Mouse (Mus musculus) hematopoietic stem cell, adult 5-6 weeks (primary cell): ENCODE data around the gene Rhobtb1. TPM values are rescaled to one million over a fixed set of nuclear protein-coding genes. Genes with fewer than 3 reads are reported as not detected.

Experiments used
- ATAC-seq, 2 experiments: fragments of 125-278 bp in 1 of 2; replicated peaks in 1 of 2; 2 replicates each; pipeline ENCODE4 v1.8.0; 2016 to 2017; ENCODE audit warnings: inconsistent platforms in 2 of 2, mild to moderate bottlenecking in 2 of 2, moderate number of reproducible peaks in 2 of 2, low read depth in 1 of 2, moderate TSS enrichment in 1 of 2; ENCODE audit not compliant: low FRiP score in 2 of 2, poor library complexity in 2 of 2, severe bottlenecking in 2 of 2, insufficient read depth in 1 of 2, low TSS enrichment in 1 of 2
- total RNA-seq: library from RNA; stranded (forward); fragments of 172-1452, 232-1000 nt; gene quantifications from 2 replicates; pipeline ENCODE4 v1.2.3, GENCODE M21; 2017

Gene Rhobtb1
- total RNA-seq, 1 experiment from 2014 or later, result 4.6 TPM

DNA sequence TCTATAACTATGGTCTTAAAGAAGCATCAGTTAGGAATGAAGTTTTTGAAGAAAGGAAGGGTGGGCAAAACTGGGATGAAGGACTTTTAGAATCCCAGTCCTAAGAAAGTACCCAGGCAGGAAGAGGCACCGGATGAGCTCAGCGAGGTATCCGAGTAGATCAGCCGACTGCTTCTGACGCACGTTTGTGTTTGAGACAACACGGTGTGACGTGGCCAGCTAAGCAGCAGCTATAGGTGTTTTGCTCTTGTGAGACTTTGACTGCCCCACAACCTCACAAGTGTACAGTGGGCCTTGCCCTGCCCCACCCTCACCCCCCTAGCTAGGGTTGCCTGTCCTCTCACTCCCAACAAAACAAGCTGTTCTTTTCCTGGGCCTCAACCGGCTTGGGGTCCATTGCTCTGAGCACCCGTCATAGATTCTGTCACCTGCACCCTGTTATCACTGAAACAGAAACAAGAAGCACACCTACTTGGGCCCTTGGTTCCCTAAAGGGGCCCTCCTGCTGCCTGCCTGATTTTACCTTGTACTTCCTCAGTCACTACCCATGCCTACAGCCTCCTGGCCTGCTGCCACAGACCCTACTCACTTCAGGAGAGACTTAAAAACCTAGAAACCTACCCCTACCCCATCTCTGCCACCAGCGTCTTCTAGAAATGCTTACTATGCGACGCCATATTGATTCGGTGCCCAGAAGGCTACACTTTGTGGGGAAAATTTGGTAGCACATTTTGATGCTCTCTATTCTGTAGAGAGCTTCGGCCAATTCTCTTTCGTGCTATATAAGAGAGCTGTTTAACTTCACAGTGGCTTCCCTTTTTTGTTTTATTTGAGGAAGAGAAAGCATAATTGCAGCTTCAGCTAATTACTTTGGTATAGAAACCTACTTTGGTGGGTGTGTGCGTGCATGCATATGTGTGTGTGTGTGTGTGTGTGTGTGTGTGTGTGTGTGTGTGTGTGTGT, 101.2 kb downstream of the Rhobtb1 start:
- peak; percentile 43 to 67; a peak in 3 of 4 replicates for ATAC-seq

DNA sequence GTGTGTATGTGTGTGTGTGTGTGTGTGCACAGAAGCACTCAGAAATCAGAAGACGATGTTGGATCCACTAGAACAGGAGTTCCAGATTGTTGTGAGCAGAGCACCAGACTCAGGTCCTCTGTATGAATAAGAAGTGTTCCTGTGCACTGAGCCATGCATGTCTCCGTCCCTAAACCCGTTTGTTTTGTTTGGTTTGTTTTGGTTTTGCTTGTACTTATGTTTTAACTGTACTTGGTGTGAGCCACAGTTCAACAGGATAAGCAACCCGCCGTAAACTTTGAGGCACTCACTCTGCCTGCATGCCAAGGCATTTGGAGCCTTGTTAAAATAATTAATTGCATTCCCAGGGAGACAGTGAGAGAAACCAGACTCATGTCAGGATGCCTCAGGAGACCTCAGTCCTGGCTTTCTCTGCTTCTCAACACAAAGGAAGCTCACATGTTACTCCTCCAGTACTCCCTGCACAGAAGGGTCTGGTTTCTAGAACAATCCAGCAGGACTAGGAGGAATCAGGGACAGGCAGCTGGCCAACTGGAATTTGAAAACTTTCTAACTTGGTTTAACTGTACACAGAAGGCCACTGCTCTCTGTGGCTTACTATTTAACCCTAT, 101.9 kb downstream of the Rhobtb1 start:
- ATAC-seq, result no peak

DNA sequence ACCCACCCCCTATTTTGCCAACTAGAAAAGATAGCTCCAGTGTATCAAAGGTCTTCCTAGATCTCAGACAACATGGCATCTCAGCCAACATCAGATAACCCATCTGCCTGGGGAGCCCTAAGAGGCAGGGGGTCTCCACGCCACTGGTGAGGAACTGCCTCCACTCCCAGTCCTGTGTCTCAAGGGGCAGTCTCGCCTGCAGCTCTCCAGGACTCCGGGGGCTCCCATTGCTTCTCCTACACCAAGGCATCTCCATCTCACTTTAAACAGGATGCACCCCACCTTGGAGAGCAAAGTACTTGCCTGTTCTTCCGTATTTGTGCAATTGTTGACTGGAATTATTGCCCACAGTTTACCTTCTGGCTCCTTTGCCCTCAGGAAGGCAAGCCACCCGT, 102.4 kb downstream of the Rhobtb1 start:
- ATAC-seq, result no peak

DNA sequence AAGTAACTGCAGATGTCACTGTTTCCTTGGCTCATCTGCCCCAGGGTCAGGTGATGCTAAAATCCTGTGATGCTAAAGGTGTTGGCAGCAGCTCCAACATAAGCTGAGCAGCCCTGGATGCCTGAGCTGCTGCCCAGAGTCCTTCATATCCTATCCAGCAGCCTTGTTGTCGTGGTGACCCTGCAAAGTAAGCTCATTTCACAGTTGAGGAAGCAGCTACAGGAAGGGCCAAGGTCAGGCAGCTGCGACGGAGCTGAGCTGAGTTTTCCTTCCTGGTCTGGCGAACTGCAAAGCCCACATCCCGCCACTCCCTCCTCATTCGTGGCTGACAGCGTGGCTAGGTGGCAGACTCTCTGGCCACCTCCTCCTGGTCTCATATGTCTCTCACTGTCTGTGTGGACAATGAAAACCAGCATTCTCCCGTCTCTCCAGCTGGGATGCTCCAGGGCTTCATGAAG, 103.2 kb downstream of the Rhobtb1 start:
- ATAC-seq, result peak; percentile 75 to 78

DNA sequence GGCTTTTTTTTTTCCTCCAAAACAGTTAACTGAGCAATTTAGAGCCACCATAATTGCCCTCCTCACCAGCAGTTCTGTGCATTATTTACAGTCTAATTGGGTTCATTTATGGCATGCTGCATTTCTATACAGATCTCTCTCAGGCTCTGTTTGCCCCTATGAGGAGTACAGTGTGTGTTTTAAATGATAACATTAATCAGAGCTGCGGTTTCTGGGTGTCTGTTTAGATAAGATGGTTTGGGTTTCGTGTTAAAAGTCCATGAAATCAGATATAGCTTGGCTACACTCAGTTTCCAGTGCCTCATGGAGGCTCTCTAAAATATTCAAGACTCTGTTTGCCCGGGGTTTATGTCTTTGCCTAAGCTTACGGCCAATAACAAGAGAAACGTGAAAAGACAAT, 104.4 kb downstream of the Rhobtb1 start:
- no peak for ATAC-seq

DNA sequence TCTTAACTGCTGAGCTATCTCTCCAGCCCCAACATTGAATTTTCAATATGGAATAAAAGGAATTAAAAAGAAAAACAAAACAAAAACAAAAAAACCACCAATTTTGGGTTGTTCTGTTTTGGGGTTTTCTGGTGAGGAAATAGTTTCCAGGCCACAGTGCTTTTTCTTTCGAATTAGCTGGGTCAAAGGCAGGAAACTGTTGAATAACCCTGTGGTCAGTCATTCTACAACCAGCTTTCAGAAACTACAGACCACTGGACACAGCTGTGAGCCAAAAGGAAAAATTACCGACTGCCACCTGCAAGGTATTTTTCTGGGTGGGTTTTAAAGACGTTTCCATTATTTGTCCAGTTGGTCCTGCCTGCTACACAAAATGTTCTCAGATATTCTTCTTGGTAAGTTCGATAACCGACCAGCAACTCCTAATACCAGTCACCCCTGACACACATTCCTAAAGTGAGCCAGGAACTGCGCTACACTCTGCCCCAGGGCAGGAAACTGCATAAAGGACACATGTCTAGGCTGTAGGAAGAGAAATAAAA, 106.4 kb downstream of the Rhobtb1 start:
- no peak for ATAC-seq

DNA sequence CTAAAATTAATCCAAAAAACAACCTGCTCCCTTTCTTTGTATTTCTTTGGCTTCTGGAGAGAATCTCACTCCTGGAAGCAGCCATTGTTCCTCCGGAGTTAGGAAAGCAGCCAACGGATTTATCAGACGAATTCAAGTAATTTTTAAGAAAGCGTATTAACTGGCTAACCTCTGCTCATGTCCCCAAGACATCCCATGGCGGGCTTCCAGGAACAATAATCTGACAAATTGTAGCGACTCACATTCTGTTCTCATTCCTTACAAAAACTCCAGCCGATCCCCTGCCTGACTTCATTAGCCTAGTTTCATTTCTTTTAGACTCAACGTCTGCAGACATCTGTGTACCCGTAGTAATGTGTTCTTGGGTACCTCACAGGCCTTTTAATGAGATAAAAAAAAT, 107.4 kb downstream of the Rhobtb1 start:
- ATAC-seq, result no peak

DNA sequence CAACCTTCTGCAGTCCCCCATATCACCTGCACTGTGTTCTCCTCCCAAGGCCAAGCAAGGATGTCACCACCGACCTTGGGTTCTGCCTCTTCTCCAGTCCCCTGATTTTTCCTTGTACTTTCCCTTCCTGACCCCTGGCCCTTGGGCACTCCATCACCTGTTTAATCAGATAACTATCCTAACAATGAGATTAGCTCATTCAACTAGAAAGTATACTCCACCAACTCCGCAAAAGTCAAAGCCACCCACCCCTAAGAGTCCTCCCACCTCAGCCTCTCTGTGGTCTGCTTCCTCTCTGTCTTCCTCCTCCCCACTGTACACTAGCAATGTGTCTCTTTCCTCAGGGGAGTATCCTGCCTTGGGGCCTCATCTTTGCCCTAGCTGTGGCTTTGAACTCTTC, 107.9 kb downstream of the Rhobtb1 start:
- no peak for ATAC-seq

DNA sequence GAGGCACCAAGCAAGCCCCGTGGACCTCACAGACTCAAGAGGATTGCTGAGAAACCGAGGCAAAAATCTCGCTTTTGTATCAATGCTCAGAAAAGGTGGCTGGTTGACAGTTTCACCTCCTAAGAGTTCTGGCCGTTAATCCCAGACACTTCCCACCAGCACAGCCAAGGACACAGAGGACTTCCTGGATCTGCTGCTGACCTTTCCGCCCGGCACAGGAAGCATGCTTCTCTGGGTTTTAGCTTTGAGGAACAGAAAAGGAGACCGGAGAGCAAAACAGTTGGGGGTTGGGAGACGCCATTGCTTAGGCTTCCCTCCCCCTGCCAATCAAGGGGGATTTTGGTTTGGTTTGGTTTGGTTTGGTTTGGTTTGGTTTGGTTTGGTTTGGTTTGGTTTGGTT, 108.7 kb downstream of the Rhobtb1 start:
- no peak for ATAC-seq

DNA sequence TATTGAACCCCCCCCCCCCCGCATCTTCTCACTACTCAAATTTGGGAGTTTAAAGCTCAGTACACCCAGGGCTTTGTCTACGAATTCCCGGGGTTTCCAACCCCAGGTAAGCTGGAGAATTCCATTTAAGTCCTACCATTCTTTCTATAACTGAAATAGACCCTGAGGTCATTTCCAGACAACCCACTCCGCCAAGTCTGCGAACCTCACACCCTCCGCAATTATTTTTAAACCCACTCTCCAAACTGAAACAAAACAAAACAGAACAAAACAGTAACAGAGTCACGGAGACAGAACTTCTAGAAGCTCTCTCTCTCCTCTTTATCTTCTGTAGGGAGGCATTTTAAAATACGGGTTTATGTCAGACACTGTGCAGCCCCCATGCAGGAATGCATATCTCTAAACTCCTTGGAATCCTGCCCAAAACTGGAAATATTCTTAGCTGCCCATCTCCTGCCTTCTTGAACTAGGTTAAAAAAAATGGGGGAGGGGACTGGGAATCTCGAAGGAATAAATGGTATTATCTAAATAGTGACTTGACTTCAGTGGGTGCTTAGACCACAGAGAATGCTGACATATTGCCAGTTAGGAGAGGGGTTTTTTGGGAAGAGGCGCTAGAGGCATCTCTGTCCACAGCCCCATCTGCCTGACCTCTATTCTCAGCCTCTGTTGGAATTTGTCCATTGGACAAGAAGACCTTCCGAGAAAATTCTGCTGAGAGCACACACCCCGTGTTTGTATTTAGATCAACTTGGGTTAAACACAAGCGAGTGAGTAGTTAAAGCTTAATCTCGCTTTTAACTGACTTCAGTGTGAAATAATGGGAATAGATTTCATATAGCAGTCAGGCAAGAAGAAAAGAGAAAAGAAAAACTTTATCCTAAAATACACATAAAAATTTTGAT, 111.9 kb downstream of the Rhobtb1 start:
- no peak for ATAC-seq

DNA sequence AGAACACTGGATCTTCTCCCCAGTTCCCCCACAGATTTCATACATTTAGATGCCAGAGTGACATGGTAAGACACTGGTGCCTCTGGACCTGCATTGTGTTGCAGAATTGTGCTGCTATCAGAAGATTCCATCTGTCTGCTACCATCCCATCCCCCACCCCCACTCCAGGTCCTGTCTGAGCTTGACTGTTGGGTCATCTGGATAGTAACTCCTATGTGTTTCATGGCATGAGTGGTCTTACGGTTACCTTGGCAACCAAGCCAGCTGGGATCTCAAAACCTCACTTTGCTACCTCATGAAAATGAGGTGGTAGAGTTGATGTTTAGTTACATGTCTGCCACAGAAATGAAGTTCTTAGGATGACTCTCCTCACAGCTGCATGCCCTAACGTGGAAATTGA, 112.7 kb downstream of the Rhobtb1 start:
- ATAC-seq, result no peak

DNA sequence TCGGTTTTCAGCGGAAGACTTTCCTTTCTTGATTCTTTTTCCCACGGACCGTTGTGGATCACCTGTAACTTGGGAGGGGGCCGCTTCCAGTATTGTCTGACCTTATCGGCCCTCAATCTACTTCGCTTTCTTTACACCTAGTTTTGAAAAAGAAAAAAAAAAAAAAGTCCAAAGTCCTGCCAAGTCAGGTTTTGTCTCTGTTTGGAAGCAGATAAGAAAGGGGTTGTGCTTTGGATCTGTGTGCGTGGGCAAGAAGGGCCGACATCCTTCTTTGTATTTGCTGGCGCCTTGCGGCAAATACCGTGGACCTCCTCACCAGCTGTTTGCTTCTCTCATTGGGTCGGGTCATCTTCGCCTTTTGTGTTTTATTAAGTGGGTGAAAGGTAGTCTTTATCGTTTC, 114.2 kb downstream of the Rhobtb1 start:
- no peak for ATAC-seq

DNA sequence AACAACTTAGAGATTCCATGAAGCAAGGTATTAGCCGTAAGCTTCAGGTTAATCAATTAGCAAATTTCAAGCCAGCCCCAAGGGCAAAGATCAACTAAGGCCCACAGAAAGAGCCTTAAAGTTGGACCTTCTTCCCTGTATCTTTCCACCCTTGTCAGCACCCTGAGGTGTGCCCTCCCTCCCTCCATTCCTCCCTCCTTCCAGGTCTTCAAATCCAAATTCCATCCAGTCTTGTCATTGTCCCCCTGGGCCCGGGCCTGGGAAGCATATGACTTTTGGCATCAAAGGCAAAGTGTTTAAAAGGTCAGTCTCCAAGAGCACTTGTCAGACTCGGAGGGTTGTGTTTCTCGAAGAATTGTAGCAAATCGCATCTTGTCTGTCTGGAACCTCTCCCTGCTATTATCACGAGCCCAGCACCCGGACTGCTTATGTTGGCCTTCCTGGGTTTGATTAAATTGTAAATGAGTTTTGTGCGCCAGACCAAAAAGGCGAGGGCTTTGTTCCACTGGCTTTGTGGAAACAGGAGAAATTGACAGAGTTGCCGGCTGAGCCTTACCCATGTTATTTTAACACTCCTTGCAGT, 116.9 kb downstream of the Rhobtb1 start:
- ATAC-seq, result no peak

DNA sequence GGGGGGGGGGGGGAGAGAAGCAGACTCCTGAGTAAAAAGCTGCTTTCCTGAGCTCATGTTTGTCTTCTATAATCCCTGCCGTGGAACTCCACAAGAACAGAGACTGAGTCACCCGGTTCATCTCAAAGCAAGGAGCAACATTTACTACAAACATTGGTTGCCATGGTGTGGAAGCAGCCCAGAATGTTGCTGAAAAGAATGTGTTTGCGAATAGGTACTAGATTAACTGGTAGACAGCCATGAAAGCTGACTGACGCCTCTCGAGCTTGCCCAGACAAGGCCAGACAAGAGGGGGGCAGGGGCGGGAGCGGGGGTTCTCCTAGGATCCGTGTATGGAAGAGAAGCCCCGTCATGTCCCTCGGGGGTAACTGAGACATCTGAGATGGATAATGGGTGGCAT, 120.2 kb downstream of the Rhobtb1 start:
- no peak for ATAC-seq

DNA sequence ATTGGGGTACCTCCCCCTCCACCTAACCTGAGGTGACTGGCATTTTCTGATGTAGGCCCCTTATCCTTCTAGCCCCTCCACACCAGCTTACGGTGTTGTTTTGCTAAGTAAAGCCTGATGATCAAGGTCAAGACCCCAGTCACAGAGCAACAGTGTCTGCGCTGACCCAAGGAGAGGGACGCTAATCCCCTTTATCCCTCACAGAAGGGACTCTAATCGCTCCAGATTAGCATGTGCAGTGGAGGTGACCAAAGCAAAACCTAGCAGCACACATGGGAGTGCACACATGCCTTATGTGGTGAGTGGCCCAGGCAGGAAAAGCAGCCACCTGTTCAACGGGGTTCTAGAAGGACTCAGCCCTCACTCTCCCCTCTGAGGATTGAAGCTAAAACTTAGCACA, 123.0 kb downstream of the Rhobtb1 start:
- no peak for ATAC-seq

DNA sequence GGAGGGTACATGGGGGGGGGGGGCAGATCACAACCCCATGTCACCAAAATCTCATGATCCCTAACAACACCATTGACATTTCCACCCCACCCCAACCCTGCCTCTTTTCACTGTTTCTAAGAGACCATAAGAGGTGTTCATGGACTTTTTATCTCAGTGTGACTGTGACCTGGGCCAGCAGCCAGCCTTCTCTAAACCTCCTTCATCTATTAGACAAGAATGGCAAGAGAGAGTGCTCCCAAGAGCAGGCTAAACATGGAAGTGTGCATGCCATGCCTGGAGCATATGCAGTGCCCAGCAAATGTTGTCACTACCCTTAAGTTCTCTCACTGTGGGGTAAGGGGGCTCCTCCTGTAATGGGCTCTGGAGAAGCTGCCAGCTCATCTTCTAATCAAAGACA, 123.5 kb downstream of the Rhobtb1 start:
- no peak for ATAC-seq
